Mouse (Mus musculus) intestine, embryonic 14.5 days (tissue): ENCODE data around the gene Samm50. TPM values are rescaled to one million over a fixed set of nuclear protein-coding genes. Genes with fewer than 3 reads are reported as not detected.

Experiments used
- ATAC-seq: fragments of 200-750 bp; cut with Nextera tagmentation; replicated peaks from 2 replicates; pipeline ENCODE4 v1.8.0; 2017; ENCODE audit warnings: low read depth, moderate number of reproducible peaks, moderate TSS enrichment, moderate library complexity; ENCODE audit not compliant: low FRiP score, low TSS enrichment
- DNase-seq: peaks from one replicate; pipeline ENCODE4 v3.0.0-alpha.2; 2018; ENCODE audit warnings: low spot score
- H3K27ac ChIP-seq: fragments of 300-500 bp; sonication (generic); 2 replicates; pipeline ENCODE4 v1.5.1; 2014; ENCODE audit warnings: low read depth, mild to moderate bottlenecking, control low read depth
- H3K27me3 ChIP-seq: fragments of 300-500 bp; sonication (generic); replicated peaks from 2 replicates; pipeline ENCODE4 v1.6.1; 2014; ENCODE audit warnings: low read length, control low read depth; ENCODE audit not compliant: control insufficient read depth, insufficient read depth
- H3K36me3 ChIP-seq: fragments of 300-500 bp; sonication (generic); 2 replicates; pipeline ENCODE4 v1.6.1; 2014; ENCODE audit warnings: low read length, control low read depth; ENCODE audit not compliant: control insufficient read depth, insufficient read depth
- H3K4me1 ChIP-seq: fragments of 300-500 bp; sonication (generic); replicated peaks from 2 replicates; pipeline ENCODE4 v1.6.1; 2014; ENCODE audit warnings: low read length, control low read depth, mixed read lengths; ENCODE audit not compliant: control insufficient read depth, insufficient read depth
- H3K4me2 ChIP-seq: fragments of 300-500 bp; sonication (generic); 2 replicates; pipeline ENCODE4 v1.6.1; 2014; ENCODE audit warnings: low read length
- H3K4me3 ChIP-seq: fragments of 300-500 bp; sonication (generic); 2 replicates; pipeline ENCODE4 v1.5.1; 2014; ENCODE audit warnings: low read depth, low read length, control low read depth, mixed read lengths
- H3K9ac ChIP-seq: fragments of 300-500 bp; sonication (generic); 2 replicates; pipeline ENCODE4 v1.6.1; 2014; ENCODE audit warnings: mild to moderate bottlenecking, low read length
- H3K9me3 ChIP-seq: fragments of 300-500 bp; sonication (generic); 2 replicates; pipeline ENCODE4 v1.6.1; 2016; ENCODE audit warnings: low read length, control low read depth; ENCODE audit not compliant: control insufficient read depth
- whole genome bisulfite sequencing: fragments of 180-500 bp; shearing (Covaris S2); extraction: QIAGEN DNeasy Blood & Tissue Kit; methylation state at CpG from one replicate; pipeline ENCODE4 v1.1.7; 2014; 5-methylcytosine and 5-hydroxymethylcytosine counted together
- polyA plus RNA-seq: library from polyadenylated mRNA; unstranded; fragments of >200 nt; fragmentation: Nextera tagmentation; extraction: Ambion mirVana; gene quantifications from 2 replicates; pipeline ENCODE4 v1.2.1, GENCODE M21; 2014

The Samm50 gene
- polyA plus RNA-seq, 1 experiment from 2014 or later: 89.2 TPM

- H3K4me1 ChIP-seq: peaks cover 19% of the 10 kb centered on the region
- DNase-seq (no peak), ATAC-seq (no peak)
- no peak overlapping the region for H3K4me2 ChIP-seq
- H3K9ac ChIP-seq: no peak overlapping the region
- 80% methylated on average over 7 of the region's 7 CpGs for WGBS
- H3K4me3 ChIP-seq: no peak overlapping the region
- H3K27me3 ChIP-seq: no peaks in the 10 kb centered on the region
- no peak overlapping the region for H3K27ac ChIP-seq
- H3K36me3 ChIP-seq: peaks cover 49% of the 10 kb centered on the region
- no peaks in the 10 kb centered on the region for H3K9me3 ChIP-seq
Measured at GRCm38 (mm10) chr15:84214476-84214875, 22.4 kb downstream of the Samm50 start.

- WGBS: 65% methylated on average over 2 of the region's 2 CpGs
- Histone ChIP-seq H3K27ac (no peak overlapping the region), H3K9me3 (no peaks in the 10 kb centered on the region)
Measured at GRCm38 (mm10) chr15:84215273-84215672, 23.2 kb downstream of the Samm50 start.

GRCm38 (mm10) chr15:84216026-84216425 is 24.0 kb downstream of the Samm50 start:
- peaks cover 19% of the 10 kb centered on the region for H3K4me1 ChIP-seq
- no peak overlapping the region for H3K27ac ChIP-seq
- H3K9ac ChIP-seq: no peak overlapping the region
- ATAC-seq: no peak
- H3K4me2 ChIP-seq: no peak overlapping the region
- no peaks in the 10 kb centered on the region for H3K27me3 ChIP-seq
- H3K4me3 ChIP-seq: no peak overlapping the region
- no peak for DNase-seq
- peaks cover 34% of the 10 kb centered on the region for H3K36me3 ChIP-seq
- H3K9me3 ChIP-seq: no peaks in the 10 kb centered on the region

More at GRCm38 (mm10) chr15:84215273-84215672, 23.2 kb downstream of the Samm50 start:
- Histone ChIP-seq H3K27me3 (no peaks in the 10 kb centered on the region), H3K4me3 (no peak overlapping the region), H3K4me1 (peaks cover 19% of the 10 kb centered on the region), H3K36me3 (peaks cover 41% of the 10 kb centered on the region), H3K4me2 (no peak overlapping the region), H3K9ac (no peak overlapping the region)
- ATAC-seq: no peak
- no peak for DNase-seq

- Histone ChIP-seq H3K4me2 (no peak overlapping the region), H3K4me3 (no peak overlapping the region), H3K9ac (no peak overlapping the region), H3K27me3 (no peaks in the 10 kb centered on the region), H3K4me1 (peaks cover 19% of the 10 kb centered on the region), H3K27ac (no peak overlapping the region), H3K36me3 (peaks cover 28% of the 10 kb centered on the region; the same call in 1 of the 2 replicates), H3K9me3 (no peaks in the 10 kb centered on the region)
- WGBS: 15% methylated on average over 7 of the region's 7 CpGs
- DNase-seq (no peak), ATAC-seq (no peak)
Measured at GRCm38 (mm10) chr15:84216461-84217084, 24.5 kb downstream of the Samm50 start.

GRCm38 (mm10) chr15:84217969-84218782 is 26.1 kb downstream of the Samm50 start:
- no peaks in the 10 kb centered on the region for H3K9me3 ChIP-seq
- H3K36me3 ChIP-seq: peaks cover 18% of the 10 kb centered on the region; the same call in 1 of the 2 replicates
- H3K27me3 ChIP-seq: no peaks in the 10 kb centered on the region
- DNase-seq (no peak), ATAC-seq (no peak; the same call in 1 of the 2 replicates)
- H3K27ac ChIP-seq: 0 out of 2 replicates have a peak overlapping the region, but pooled peaks have one; percentile 62
- 25% methylated on average over 23 of the region's 23 CpGs for WGBS
- peaks cover 19% of the 10 kb centered on the region for H3K4me1 ChIP-seq
- H3K4me2 ChIP-seq: peak overlapping the region; percentile 20; the same call in 1 of the 2 replicates
- no peak overlapping the region; the same call in 1 of the 2 replicates for H3K9ac ChIP-seq
- no peak overlapping the region for H3K4me3 ChIP-seq

GRCm38 (mm10) chr15:84218783-84219271 is 26.8 kb downstream of the Samm50 start:
- Histone ChIP-seq H3K27ac (peak overlapping the region; percentile 62), H3K9ac (no peak overlapping the region; the same call in 1 of the 2 replicates), H3K4me2 (peak overlapping the region; percentile 20; the same call in 1 of the 2 replicates), H3K4me1 (peaks cover 19% of the 10 kb centered on the region), H3K4me3 (no peak overlapping the region), H3K27me3 (no peaks in the 10 kb centered on the region), H3K36me3 (peaks cover 14% of the 10 kb centered on the region; the same call in 1 of the 2 replicates), H3K9me3 (no peaks in the 10 kb centered on the region)
- DNase-seq (peak; percentile 63), ATAC-seq (no peak)
- 18% methylated on average over 9 of the region's 9 CpGs for WGBS

GRCm38 (mm10) chr15:84221539-84221938 is 29.5 kb downstream of the Samm50 start:
- no peaks in the 10 kb centered on the region for H3K9me3 ChIP-seq
- H3K36me3 ChIP-seq: no peaks in the 10 kb centered on the region
- H3K9ac ChIP-seq: no peak overlapping the region
- WGBS: 74% methylated on average over 5 of the region's 5 CpGs
- H3K27me3 ChIP-seq: no peaks in the 10 kb centered on the region
- DNase-seq (no peak), ATAC-seq (no peak)
- no peak overlapping the region for H3K4me2 ChIP-seq
- no peak overlapping the region for H3K27ac ChIP-seq
- no peak overlapping the region for H3K4me3 ChIP-seq
- H3K4me1 ChIP-seq: peaks cover 13% of the 10 kb centered on the region

- 23% methylated on average over 6 of the region's 6 CpGs for WGBS
- DNase-seq (no peak), ATAC-seq (no peak)
Measured at GRCm38 (mm10) chr15:84223423-84223822, 31.4 kb downstream of the Samm50 start.

More at GRCm38 (mm10) chr15:84223423-84223822, 31.4 kb downstream of the Samm50 start:
- peaks cover 10% of the 10 kb centered on the region for H3K4me1 ChIP-seq
- no peak overlapping the region for H3K4me2 ChIP-seq
- H3K36me3 ChIP-seq: no peaks in the 10 kb centered on the region
- H3K27ac ChIP-seq: no peak overlapping the region
- no peak overlapping the region for H3K9ac ChIP-seq
- H3K9me3 ChIP-seq: no peaks in the 10 kb centered on the region
- no peak overlapping the region for H3K4me3 ChIP-seq
- no peaks in the 10 kb centered on the region for H3K27me3 ChIP-seq
